Mouse (Mus musculus): ENCODE data around the gene Cdkn2a. TPM values are rescaled to one million over a fixed set of nuclear protein-coding genes. Genes with fewer than 3 reads are reported as not detected.

Gene Cdkn2a
- 109 TPM for polyA plus RNA-seq (2021)

DNA sequence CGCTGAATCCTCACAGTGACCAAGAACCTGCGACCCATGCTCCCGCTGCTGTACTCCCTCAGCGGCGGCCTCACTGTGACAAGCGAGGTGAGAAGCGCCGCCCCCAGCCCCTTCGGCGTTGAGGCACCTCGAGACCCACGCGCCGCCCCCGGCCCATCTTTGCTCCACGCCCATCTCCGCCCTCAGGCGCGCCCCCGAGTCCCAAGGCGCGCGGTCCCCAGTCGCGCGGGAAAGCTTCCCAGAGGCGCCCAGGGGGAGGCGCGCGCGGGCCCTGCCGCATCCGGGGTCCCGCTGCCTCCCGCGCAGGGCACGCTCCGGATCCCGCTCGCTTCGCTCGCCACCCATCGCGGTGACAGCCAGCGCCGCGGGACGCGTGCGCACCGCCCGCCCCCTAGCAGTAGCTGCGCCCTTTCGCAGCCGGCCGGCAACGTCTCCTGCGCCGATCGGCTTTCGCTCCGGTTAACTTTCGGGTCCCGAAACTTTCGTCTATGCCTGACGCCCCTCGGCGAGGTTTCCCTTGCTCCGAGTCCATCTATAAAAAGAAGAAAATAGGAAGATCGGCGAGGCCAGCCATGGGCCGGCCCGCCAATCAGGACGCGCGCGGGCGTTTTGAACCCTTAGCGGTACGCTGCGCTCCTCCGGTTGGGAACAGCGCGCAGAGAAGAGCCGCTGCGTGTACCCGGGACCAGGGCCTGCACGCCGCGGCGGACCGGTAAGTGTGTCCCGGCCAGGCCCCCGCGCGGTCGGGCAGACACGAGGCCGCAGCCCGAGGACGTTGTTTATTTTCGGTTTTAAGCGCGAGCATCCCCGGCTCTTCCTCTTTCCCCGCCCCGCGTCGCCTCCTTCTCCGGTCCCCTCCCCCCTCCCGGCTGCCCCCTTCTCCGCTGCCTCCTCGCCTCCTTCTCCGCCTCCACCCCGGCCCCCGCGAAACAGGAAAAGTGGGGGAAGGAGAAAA, at the start of gene Cdkn2a:
Gene Cdkn2a (minus strand): TSS at position 168 of the 955 bp plus-strand sequence.
- CTCF ChIA-PET: interaction anchor here (1.1 to 3.8 kb wide), 7 partner anchors 11 to 152 kb away, joined by 3 to 11 read pairs (median 4); partner anchors contain the start of gene Cdkn2b
- ATAC-seq (peak; percentile 94), DNase-seq (ENCODE audit: low read depth, low spot score) (peak; percentile 31)
- in situ Hi-C loops (cut with MboI; ENCODE audit: low pct_unique_long_range_greater_than_20kb): loop anchor here (25.0 kb wide), 2 partner anchors 132 to 218 kb away; no protein-coding TSS in a partner anchor
- POLR2A ChIA-PET: interaction anchor here (0.6 to 1.5 kb wide), 3 partner anchors 14 to 307 kb away, joined by 3 read pairs; no protein-coding TSS in a partner anchor
- peak; percentile 99 for TF ChIP-seq CTCF (IDR thresholded peaks at IDR 0.05)
- H3K27me3 ChIP-seq: no peaks in the 10 kb centered on the region

DNA sequence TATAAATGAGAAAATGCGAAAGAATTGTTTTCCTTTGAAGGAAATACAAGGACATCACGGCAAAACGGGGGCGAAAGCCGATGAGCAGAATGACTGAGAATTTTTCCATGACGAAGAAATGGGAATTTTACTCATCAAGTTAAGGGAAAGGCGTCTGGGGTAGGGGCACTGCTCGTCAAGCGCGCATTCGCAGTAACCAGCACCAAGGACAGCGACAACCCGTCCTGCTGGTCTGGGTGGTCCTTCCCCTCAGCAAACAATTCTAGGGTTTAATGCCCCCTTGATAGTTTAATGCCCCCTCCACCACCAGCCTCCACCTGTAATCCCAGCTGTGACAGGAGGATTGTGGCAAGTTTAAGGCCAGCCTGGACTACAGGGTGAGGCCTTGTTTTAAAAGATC, 19.0 kb upstream of the Cdkn2a start:
- no peaks in the 10 kb centered on the region for H3K27me3 ChIP-seq
- in situ Hi-C loops (cut with MboI; ENCODE audit: low pct_unique_long_range_greater_than_20kb): loop anchor here (25.0 kb wide), 1 partner anchor 124 kb away; no protein-coding TSS in a partner anchor
- POLR2A ChIA-PET: no interaction called here

DNA sequence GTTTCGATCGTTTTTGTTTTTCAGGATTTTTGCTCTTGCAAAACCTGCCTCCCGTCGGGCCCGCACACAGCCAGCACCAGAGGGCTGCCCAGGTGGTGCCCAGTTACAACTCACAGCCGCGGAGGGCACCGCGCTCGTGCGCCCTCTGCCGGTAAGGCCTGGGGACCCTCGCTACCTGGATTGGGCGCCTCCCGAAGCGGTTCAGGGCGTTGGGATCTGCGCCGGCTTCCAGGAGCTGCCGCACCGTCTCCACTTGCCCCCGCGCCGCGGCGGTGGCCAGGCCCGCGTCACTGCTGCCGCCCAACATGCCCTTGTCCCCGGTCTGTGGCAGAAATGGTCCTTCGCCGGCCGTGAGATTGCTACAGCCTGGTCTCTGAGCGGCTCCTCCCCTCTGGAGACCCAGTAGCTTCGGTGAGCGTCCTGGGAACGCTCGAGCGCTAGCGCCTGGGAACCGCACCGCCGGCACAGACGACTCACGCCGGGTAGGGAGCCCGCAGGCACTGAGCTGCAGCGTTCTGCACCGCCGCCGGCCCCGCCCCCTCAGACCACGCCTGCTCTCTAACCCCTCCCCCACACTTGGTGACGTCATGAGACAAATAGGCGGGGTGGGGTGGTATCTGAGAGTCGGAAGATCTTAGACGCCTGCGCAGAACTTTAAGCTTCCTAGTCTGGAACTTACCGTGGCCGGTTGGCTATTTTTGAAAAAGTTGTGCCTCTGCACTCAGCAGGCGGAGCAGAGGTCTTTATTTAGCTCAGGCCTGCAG, 16.2 kb upstream of the Cdkn2a start, which contains the start of gene Cdkn2b:
Gene Cdkn2b (minus strand): TSS at position 549 of the 764 bp plus-strand sequence.
- ATAC-seq: peak; percentile 95
- no peaks in the 10 kb centered on the region for H3K27me3 ChIP-seq
- ChIA-PET POLR2A (interaction anchor here (0.6 to 1.0 kb wide), 3 partner anchors 39 to 205 kb away, joined by 3 to 5 read pairs (median 4); no protein-coding TSS in a partner anchor), CTCF (interaction anchor here (0.7 to 1.6 kb wide), 10 partner anchors 16 to 216 kb away, joined by 3 to 6 read pairs (median 3); no protein-coding TSS in a partner anchor)
- peak; percentile 99 for TF ChIP-seq CTCF (IDR thresholded peaks at IDR 0.05)
- peak; percentile 50 for DNase-seq (ENCODE audit: low read depth, low spot score)
- in situ Hi-C loops (cut with MboI; ENCODE audit: low pct_unique_long_range_greater_than_20kb): loop anchor here (25.0 kb wide), 1 partner anchor 127 kb away; no protein-coding TSS in a partner anchor

More for the DNA sequence above, 19.0 kb upstream of the Cdkn2a start:
- ATAC-seq: no peak
- no peak for TF ChIP-seq CTCF (IDR thresholded peaks at IDR 0.05)
- CTCF ChIA-PET: interaction anchor here (1.2 kb wide), 1 partner anchor 35 kb away, joined by 3 read pairs; no protein-coding TSS in a partner anchor
- no peak for DNase-seq (ENCODE audit: low read depth, low spot score)

DNA sequence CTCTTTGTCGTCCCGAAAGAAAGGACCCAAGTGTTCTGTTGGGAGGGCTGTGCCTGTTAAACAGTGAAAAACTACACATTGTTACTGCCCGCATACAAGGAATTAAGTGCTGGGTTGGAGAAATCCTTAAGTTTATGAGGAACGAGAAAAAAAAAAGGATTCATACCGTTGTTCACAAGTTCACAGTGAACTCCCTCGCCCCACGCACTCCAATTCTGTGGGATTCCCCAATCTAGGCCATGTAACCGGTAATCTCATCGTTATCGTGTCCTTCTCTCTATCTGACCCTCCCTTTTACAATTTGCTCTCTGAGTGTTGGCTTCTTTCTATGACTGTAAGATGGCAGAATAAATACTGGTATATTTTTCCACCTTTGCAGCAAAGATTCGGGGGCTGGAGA, 15.5 kb upstream of the Cdkn2a start:
- ChIA-PET POLR2A (no interaction called here), CTCF (interaction anchor here (1.3 to 1.6 kb wide), 2 partner anchors 137 to 213 kb away, joined by 4 to 6 read pairs; no protein-coding TSS in a partner anchor)
- DNase-seq (ENCODE audit: low read depth, low spot score) (no peak), ATAC-seq (peak; percentile 18)
- in situ Hi-C loops (cut with MboI; ENCODE audit: low pct_unique_long_range_greater_than_20kb): loop anchor here (25.0 kb wide), 1 partner anchor 127 kb away; no protein-coding TSS in a partner anchor
- no peaks in the 10 kb centered on the region for H3K27me3 ChIP-seq
- no peak for TF ChIP-seq CTCF (IDR thresholded peaks at IDR 0.05)

DNA sequence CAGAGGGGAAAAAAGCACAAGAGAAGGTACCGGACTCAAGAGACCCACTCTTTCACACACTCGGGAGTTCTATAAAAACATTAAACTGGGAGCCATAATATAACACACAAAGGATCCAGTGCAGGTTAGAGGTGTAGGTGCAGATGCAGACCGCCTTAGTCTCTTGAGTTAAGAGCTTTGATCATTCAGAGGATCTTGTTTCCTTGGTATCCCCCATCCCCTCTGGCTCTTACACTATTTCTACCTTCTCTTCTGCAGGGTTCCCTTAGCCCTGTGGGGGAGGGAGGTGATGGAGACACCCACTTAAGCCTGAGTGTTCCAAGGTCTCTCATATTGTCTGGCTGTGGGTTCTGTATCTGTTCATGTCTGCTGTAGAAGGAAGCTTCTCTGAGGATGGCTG, 13.5 kb upstream of the Cdkn2a start:
- DNase-seq (ENCODE audit: low read depth, low spot score) (no peak), ATAC-seq (no peak)
- POLR2A ChIA-PET: interaction anchor here (1.2 to 2.0 kb wide), 2 partner anchors 10 to 13 kb away, joined by 3 to 5 read pairs; partner anchors contain the start of gene Cdkn2a
- H3K27me3 ChIP-seq: no peaks in the 10 kb centered on the region
- no peak for TF ChIP-seq CTCF (IDR thresholded peaks at IDR 0.05)
- in situ Hi-C loops (cut with MboI; ENCODE audit: low pct_unique_long_range_greater_than_20kb): loop anchor here (25.0 kb wide), 1 partner anchor 129 kb away; no protein-coding TSS in a partner anchor
- CTCF ChIA-PET: interaction anchor here (0.9 to 1.5 kb wide), 4 partner anchors 10 to 217 kb away, joined by 3 to 4 read pairs (median 3); no protein-coding TSS in a partner anchor

DNA sequence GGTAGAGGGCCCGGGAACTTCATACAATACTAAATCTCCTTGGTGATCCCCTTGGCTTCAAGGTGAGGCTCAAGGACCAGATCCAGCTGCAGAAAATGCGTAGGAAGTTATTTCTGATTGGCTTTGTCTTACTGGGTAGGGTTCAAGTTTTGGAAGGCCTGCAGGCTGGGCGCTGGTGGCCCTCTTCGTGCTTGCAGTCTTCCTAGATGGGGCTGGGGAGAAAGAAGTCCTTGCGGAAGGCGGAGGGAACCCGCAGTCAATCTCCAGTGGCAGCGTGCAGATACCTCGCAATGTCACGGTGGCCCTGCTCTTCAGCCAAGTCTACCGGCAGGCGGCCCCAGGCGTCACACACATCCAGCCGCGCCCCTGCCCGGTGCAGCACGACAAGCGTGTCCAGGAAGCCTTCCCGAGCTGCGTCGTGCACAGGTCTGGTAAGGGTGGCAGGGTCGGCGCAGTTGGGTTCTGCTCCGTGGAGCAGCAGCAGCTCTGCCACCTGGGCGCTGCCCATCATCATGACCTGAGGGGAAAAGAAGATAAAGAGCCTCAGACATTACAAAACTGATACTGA, 12.4 kb upstream of the Cdkn2a start:
- H3K27me3 ChIP-seq: no peaks in the 10 kb centered on the region
- CTCF ChIA-PET: interaction anchor here (3.1 kb wide), 1 partner anchor 11 kb away, joined by 9 read pairs; no protein-coding TSS in a partner anchor
- no peak for DNase-seq (ENCODE audit: low read depth, low spot score)

DNA sequence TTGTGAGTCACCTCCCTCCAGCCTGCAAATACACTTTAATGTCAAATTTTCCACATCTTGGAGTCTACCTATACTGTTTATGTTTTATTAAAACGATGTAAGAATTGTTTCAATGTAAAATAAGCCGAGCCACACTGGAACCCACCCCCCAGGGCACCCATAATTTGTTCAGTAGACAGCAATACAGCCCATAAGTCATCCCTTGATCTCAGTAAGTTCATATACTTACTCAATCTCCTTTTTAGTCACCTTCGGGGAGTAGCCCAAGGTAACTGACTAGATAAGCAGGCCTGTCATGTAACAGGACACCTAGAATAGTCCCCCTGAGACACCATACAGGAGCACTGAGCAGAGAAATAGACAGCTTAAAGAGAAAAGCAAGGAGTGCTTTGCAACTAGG, 11.2 kb upstream of the Cdkn2a start:
- DNase-seq (ENCODE audit: low read depth, low spot score): no peak
- no peaks in the 10 kb centered on the region for H3K27me3 ChIP-seq
- POLR2A ChIA-PET: no interaction called here
- CTCF ChIA-PET: interaction anchor here (3.1 kb wide), 1 partner anchor 10 kb away, joined by 9 read pairs; no protein-coding TSS in a partner anchor
- no peak for ATAC-seq
- no peak for TF ChIP-seq CTCF (IDR thresholded peaks at IDR 0.05)
- in situ Hi-C loops (cut with MboI; ENCODE audit: low pct_unique_long_range_greater_than_20kb): loop anchor here (25.0 kb wide), 1 partner anchor 132 kb away; no protein-coding TSS in a partner anchor

More for the DNA sequence above, 12.4 kb upstream of the Cdkn2a start:
- no peak for ATAC-seq
- POLR2A ChIA-PET: no interaction called here
- in situ Hi-C loops (cut with MboI; ENCODE audit: low pct_unique_long_range_greater_than_20kb): loop anchor here (25.0 kb wide), 1 partner anchor 130 kb away; no protein-coding TSS in a partner anchor
- TF ChIP-seq CTCF (IDR thresholded peaks at IDR 0.05): no peak

DNA sequence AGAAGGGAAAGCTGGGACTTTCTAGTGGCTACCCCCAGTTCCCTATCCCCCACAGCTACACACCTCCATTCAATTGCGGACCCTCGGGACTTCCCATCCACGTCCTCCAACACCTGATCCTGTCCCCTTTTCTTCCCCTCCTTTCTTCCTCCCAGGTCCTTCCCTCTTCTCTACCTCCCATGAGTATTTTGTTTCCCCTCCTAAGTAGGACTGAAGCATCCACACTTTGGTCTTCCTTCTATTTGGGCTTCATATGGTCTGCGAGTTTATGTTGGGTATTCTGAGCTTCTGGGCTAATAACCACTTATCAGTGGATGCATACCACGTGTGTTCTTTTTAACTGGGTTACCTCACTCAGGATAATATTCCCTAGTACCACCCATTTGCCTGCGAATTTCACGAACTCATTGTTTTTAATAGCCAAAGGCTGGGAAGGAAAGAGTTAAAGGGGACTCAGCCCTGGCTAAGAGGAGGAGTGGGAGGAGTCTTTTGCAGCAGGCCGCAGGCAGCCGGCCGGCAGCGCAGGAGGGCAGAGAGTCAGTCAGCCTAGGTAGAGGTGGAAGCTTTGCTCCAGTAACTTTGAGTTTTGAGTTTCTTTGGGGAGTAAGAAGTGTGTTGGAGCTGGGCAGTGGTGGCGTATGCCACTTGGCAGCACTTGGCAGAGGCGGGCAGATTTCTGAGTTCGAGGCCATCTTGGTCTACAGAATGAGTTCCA, 9.0 kb upstream of the Cdkn2a start:
- no peak for DNase-seq (ENCODE audit: low read depth, low spot score)
- CTCF ChIA-PET: no interaction called here
- TF ChIP-seq CTCF (IDR thresholded peaks at IDR 0.05): no peak
- in situ Hi-C loops (cut with MboI; ENCODE audit: low pct_unique_long_range_greater_than_20kb): loop anchor here (25.0 kb wide), 1 partner anchor 134 kb away; no protein-coding TSS in a partner anchor
- no peaks in the 10 kb centered on the region for H3K27me3 ChIP-seq
- no peak for ATAC-seq
- POLR2A ChIA-PET: no interaction called here

DNA sequence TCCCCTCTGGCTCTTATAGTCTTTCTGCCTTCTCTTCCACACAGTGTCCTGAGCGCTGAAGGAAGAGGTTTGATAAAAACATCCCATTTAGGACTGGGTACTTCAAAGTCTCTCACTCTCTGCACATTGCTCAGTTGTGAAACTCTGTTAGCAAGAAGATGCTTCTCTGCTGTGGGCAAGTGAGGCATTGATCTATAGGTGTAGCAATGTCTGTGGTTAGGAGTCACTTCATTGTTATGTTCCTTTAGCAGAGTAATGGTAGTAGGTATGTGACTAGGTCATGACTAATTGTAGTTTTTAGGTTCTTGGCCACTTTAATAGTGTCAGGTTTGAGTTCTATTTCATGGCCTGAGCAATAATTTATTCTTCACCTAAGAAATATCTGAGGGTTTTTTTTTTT, 7.7 kb upstream of the Cdkn2a start:
- CTCF ChIA-PET: no interaction called here
- no peak for TF ChIP-seq CTCF (IDR thresholded peaks at IDR 0.05)
- peak; percentile 54 for ATAC-seq
- H3K27me3 ChIP-seq: no peaks in the 10 kb centered on the region
- in situ Hi-C loops (cut with MboI; ENCODE audit: low pct_unique_long_range_greater_than_20kb): loop anchor here (25.0 kb wide), 1 partner anchor 135 kb away; no protein-coding TSS in a partner anchor
- no peak for DNase-seq (ENCODE audit: low read depth, low spot score)
- POLR2A ChIA-PET: no interaction called here
